Mouse (Mus musculus) hindbrain, embryonic 11.5 days (tissue): Measurements from ENCODE around the gene Morn1. TPM values are rescaled to one million over a fixed set of nuclear protein-coding genes. Genes with fewer than 3 reads are reported as not detected.
A peak's percentile ranks its signal among the peaks of the same experiment; 100 is the strongest.
"Not testable (repeated sequence)": the region's sequence is repeated elsewhere in the genome, so short reads cannot be mapped to it uniquely, and the experiment has no call there.

Experiments used
- ATAC-seq: fragments of 200-750 bp; cut with Nextera tagmentation; 2 replicates; pipeline ENCODE4 v1.8.0; 2017; ENCODE audit warnings: mild to moderate bottlenecking, moderate TSS enrichment, moderate library complexity; ENCODE audit not compliant: low FRiP score
- DNase-seq: peaks from one replicate; pipeline ENCODE4 v3.0.0-alpha.2; 2015; ENCODE audit warnings: low spot score
- H3K27ac ChIP-seq: fragments of 300-500 bp; sonication (generic); 2 replicates; pipeline ENCODE4 v1.5.1; 2014; ENCODE audit warnings: mild to moderate bottlenecking, low read depth, low read length
- H3K27me3 ChIP-seq: fragments of 300-500 bp; sonication (generic); 2 replicates; pipeline ENCODE4 v1.6.1; 2014; ENCODE audit warnings: mild to moderate bottlenecking, low read length, moderate library complexity, mixed read lengths; ENCODE audit not compliant: control insufficient read depth, insufficient read depth
- H3K36me3 ChIP-seq: fragments of 300-500 bp; sonication (generic); 2 replicates; pipeline ENCODE4 v1.6.1; 2014; ENCODE audit warnings: mild to moderate bottlenecking, low read length, moderate library complexity, mixed read lengths; ENCODE audit not compliant: control insufficient read depth, insufficient read depth
- H3K4me1 ChIP-seq: fragments of 300-500 bp; sonication (generic); replicated peaks from 2 replicates; pipeline ENCODE4 v1.6.1; 2014; ENCODE audit warnings: low read length, mixed read lengths; ENCODE audit not compliant: control insufficient read depth, insufficient read depth
- H3K4me2 ChIP-seq: fragments of 300-500 bp; sonication (generic); replicated peaks from 2 replicates; pipeline ENCODE4 v1.6.1; 2014; ENCODE audit warnings: mild to moderate bottlenecking, low read depth, low read length
- H3K4me3 ChIP-seq: fragments of 300-500 bp; sonication (generic); 2 replicates; pipeline ENCODE4 v1.5.1; 2014; ENCODE audit warnings: low read depth, low read length
- H3K9ac ChIP-seq: fragments of 300-500 bp; sonication (generic); 2 replicates; pipeline ENCODE4 v1.6.1; 2014; ENCODE audit warnings: low read depth, low read length
- H3K9me3 ChIP-seq: fragments of 300-500 bp; sonication (generic); 2 replicates; pipeline ENCODE4 v1.6.1; 2016; ENCODE audit warnings: low read length; ENCODE audit not compliant: control insufficient read depth
- WGBS: fragments of 180-500 bp; shearing (Covaris S2); extraction: QIAGEN DNeasy Blood & Tissue Kit; methylation state at CpG from one replicate; pipeline ENCODE4 v1.1.7; 2014; 5-methylcytosine and 5-hydroxymethylcytosine counted together
- polyA plus RNA-seq: library from polyadenylated mRNA; unstranded; fragments of >200 nt; fragmentation: Nextera tagmentation; extraction: Ambion mirVana; gene quantifications from 2 replicates; pipeline ENCODE4 v1.2.1, GENCODE M21; 2014

Morn1 gene
- polyA plus RNA-seq, 1 experiment from 2014 or later: 3.3 TPM

DNA sequence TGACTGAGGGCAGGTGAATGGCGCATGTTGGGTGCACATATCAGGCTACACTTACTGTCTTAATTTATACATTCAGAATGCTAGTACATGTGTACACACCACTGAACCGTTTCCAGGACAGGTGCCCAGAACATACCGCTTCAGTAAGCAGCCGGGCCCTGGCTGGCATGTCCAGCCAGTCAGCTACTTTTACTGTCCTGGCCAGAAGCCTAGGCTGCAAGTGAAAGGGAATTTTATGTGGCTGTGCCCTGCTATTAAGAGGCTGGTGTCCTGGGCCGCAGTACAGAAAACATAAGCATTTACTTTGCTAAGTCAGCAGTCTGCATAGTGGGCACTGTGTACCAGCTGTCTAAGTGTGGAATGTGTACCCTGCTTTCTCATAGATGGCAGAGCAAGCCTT lies 15.5 kb upstream of the Morn1 start:
- 97% methylated on average over 5 of the region's 5 CpGs for WGBS

DNA sequence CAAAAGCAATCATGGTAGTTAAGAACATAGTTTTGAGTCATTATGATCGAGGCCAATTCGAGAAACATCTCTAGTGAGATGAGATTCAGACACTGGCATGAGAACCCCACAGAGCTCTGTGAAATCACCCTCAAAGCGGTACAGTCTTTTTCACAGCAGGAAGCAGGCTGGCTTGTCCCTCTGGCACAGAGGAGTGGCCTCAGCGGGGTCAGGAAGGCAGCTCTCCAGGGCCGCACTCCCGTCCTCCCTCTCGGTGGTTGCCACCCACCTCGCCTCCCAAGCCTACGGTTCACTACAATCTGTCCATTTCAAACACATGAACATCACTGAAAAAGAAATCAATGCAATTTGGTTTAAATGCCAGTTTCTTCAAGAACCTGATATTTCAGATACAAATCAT lies 12.0 kb upstream of the Morn1 start:
- H3K4me3 ChIP-seq: no peak overlapping the region
- H3K27me3 ChIP-seq: no peaks in the 10 kb centered on the region
- no peak overlapping the region for H3K4me2 ChIP-seq
- no peak overlapping the region for H3K9ac ChIP-seq
- H3K4me1 ChIP-seq: no peaks in the 10 kb centered on the region
- no peak overlapping the region for H3K27ac ChIP-seq
- H3K36me3 ChIP-seq: peaks cover 27% of the 10 kb centered on the region
- DNase-seq (no peak), ATAC-seq (no peak)
- no peaks in the 10 kb centered on the region for H3K9me3 ChIP-seq
- WGBS: 85% methylated on average over 9 of the region's 9 CpGs

More for the DNA sequence above, 15.5 kb upstream of the Morn1 start:
- H3K4me3 ChIP-seq: no peak overlapping the region
- no peak for DNase-seq
- no peak overlapping the region for H3K4me2 ChIP-seq
- no peak overlapping the region for H3K27ac ChIP-seq
- H3K9ac ChIP-seq: no peak overlapping the region
- no peaks in the 10 kb centered on the region for H3K27me3 ChIP-seq
- H3K4me1 ChIP-seq: no peaks in the 10 kb centered on the region; the same call in 1 of the 2 replicates
- H3K36me3 ChIP-seq: peaks cover 18% of the 10 kb centered on the region
- ATAC-seq: no peak
- H3K9me3 ChIP-seq: no peaks in the 10 kb centered on the region

DNA sequence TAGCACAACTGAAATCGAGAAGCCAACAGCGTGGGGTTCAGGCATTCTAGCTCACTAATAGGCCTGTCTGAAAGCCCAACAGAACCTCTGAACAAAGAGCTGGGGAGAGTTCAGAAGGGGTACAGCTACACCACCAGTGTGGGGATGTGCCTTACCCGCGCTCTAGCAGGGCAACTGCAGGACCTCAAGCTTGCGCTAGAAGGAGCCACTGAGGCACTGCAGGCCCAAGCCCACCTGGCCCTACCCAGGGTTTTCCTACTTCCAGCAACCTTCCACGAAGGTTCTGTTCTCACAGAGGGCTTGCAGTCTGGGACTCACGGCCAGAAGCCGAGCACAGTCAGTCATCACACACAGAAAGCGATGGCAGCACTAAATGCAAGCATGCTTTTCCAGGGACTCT lies 11.2 kb upstream of the Morn1 start:
- 88% methylated on average over 9 of the region's 9 CpGs for WGBS
- Histone ChIP-seq H3K4me1 (no peaks in the 10 kb centered on the region), H3K27me3 (no peaks in the 10 kb centered on the region), H3K9me3 (no peaks in the 10 kb centered on the region), H3K27ac (no peak overlapping the region), H3K9ac (no peak overlapping the region), H3K4me2 (no peak overlapping the region), H3K36me3 (peaks cover 27% of the 10 kb centered on the region), H3K4me3 (no peak overlapping the region)
- no peak for DNase-seq
- no peak for ATAC-seq

DNA sequence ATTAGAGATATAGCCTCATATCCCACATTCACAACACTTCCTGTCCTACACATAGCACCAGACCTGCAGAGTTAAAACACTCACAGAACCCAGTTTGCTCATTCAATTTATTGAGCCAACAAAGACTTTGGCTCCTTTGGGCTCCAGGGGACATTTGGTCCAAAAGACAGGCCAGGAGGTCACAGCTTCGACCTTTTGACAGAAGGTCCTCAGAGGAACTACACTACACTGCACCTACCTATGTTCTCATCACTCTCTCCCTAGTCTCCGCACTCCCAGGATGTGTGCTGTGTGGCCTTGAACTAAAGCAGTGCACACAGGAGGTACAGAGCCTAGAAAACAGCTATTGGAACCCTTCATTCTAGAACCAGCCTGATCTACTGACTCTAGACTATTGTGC lies 10.6 kb upstream of the Morn1 start:
- no peak overlapping the region for H3K27ac ChIP-seq
- H3K4me3 ChIP-seq: no peak overlapping the region
- H3K4me1 ChIP-seq: no peaks in the 10 kb centered on the region
- H3K36me3 ChIP-seq: peaks cover 26% of the 10 kb centered on the region
- H3K27me3 ChIP-seq: no peaks in the 10 kb centered on the region
- H3K9me3 ChIP-seq: no peaks in the 10 kb centered on the region
- no peak overlapping the region for H3K4me2 ChIP-seq
- H3K9ac ChIP-seq: no peak overlapping the region
- no peak for ATAC-seq
- no peak for DNase-seq
- 100% methylated on average over 2 of the region's 2 CpGs for WGBS

DNA sequence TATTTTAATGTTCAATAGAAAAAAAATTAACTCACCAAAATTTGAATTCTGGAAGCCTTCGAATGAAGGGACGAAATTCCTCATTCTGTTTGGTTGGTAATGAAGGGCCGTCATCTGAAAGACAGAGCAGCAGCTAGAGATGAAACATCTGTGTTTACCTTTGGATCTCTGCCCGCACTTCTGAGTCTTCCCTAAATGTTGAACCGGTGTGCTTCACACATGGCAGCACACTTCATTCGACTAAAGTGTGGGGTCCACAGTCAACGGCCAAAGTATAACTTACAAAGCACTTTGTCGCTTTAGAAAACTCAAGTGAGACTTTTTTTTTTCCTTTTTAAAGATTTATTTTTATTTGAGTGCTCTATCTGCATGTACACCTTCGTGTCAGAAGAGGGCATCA lies 9.7 kb upstream of the Morn1 start:
- ATAC-seq (no peak), DNase-seq (no peak)
- H3K27ac ChIP-seq: no peak overlapping the region
- 93% methylated on average over 9 of the region's 9 CpGs for WGBS
- no peak overlapping the region for H3K9ac ChIP-seq
- no peaks in the 10 kb centered on the region for H3K27me3 ChIP-seq
- peaks cover 25% of the 10 kb centered on the region for H3K36me3 ChIP-seq
- H3K4me2 ChIP-seq: no peak overlapping the region
- H3K9me3 ChIP-seq: no peaks in the 10 kb centered on the region
- H3K4me3 ChIP-seq: no peak overlapping the region
- no peaks in the 10 kb centered on the region for H3K4me1 ChIP-seq

DNA sequence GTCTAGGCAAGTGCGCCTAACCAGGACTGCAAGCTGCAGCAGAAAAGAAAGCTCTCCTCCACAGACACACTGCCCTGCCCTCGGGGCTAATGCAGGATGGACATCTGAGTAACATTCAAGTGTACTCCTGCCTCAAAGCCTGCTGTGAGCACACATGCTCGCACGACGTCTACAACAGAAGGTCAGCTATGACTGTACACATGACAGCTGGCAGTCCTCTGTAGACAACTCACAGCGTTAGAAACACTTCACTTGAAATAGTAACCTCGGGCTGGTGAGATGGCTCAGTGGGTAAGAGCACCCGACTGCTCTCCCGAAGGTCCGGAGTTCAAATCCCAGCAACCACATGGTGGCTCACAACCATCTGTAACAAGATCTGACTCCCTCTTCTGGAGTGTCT lies 7.6 kb upstream of the Morn1 start:
- not testable (repeated sequence) for DNase-seq, H3K9ac ChIP-seq, H3K9me3 ChIP-seq, H3K4me3 ChIP-seq, H3K4me1 ChIP-seq, H3K27me3 ChIP-seq, H3K4me2 ChIP-seq, H3K27ac ChIP-seq, ATAC-seq
- H3K36me3 ChIP-seq: peaks cover 24% of the 10 kb centered on the region
- WGBS: 90% methylated on average over 10 of the region's 10 CpGs

DNA sequence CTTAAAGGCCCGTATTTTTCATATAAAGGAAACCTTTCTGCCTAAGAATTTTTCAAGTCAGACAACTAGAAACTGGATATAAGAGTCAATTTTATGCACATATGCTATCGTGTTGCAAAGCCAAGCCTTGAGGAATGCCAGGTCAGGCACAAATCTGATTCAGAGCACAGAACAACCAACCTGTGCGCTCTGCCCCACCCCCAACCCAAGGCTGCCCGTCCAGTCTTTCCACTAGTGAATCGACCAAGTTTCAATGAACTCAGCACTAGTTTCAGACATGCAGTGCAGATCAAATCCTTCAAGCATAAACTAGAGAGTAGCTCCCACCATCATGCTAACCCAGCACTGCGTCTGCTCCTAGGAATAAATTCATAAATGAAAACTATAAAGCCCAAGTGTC lies 6.7 kb upstream of the Morn1 start:
- Histone ChIP-seq H3K9ac (no peak overlapping the region), H3K9me3 (no peaks in the 10 kb centered on the region), H3K36me3 (peaks cover 23% of the 10 kb centered on the region), H3K27me3 (no peaks in the 10 kb centered on the region), H3K27ac (no peak overlapping the region), H3K4me1 (no peaks in the 10 kb centered on the region), H3K4me3 (no peak overlapping the region), H3K4me2 (no peak overlapping the region)
- ATAC-seq: no peak
- DNase-seq: no peak
- 92% methylated on average over 6 of the region's 6 CpGs for WGBS

DNA sequence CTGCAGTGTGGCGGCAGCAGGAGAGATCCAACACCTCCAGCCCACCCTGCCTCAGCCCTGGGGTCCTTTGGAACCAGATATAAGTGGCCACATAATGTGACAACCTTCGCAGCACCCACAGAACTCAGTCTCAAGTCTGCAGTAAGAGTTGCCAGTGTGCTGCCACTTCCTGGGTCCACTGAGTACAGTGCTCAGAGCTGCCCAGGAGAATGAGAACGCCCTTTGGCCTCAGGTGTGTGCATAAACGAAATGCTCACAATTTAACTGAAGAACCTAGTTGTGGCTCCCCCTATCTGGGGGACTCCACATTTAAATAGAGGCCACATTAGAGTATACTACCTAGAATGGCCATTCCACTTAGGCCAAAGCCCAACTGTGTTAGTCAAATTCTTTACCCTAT lies 2.8 kb upstream of the Morn1 start:
- 0 out of 2 replicates have a peak overlapping the region, but pooled peaks have one; percentile 15 for H3K9ac ChIP-seq
- H3K27me3 ChIP-seq: no peaks in the 10 kb centered on the region
- DNase-seq: no peak

DNA sequence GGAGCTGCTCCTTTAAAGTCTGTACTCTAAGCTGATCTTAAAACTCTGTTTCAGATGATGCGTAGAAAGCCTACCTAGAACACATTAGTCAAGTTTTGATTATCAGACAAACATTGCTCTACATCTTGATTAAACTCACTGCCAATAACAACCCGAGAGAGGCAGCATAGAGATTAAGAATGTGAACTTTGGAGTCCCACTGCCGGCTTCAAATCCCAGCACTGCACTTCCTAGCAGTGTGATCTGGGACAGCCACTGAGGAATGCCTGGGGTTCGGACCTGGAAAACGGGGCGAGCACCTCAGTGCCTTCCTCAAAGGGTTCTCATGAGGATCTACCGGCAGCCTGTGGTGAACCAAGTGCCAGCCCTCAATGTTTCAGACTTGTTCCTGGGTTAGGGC lies 2.0 kb upstream of the Morn1 start:
- ATAC-seq (no peak), DNase-seq (no peak)
- 91% methylated on average over 7 of the region's 7 CpGs for WGBS
- Histone ChIP-seq H3K27ac (no peak overlapping the region), H3K4me1 (peaks cover 5% of the 10 kb centered on the region), H3K27me3 (no peaks in the 10 kb centered on the region), H3K36me3 (peaks cover 10% of the 10 kb centered on the region), H3K9me3 (no peaks in the 10 kb centered on the region), H3K9ac (no peak overlapping the region), H3K4me3 (no peak overlapping the region), H3K4me2 (no peak overlapping the region)

More for the DNA sequence above, 2.8 kb upstream of the Morn1 start:
- Histone ChIP-seq H3K9me3 (no peaks in the 10 kb centered on the region), H3K4me3 (no peak overlapping the region), H3K27ac (no peak overlapping the region), H3K4me2 (no peak overlapping the region), H3K36me3 (peaks cover 13% of the 10 kb centered on the region), H3K4me1 (peaks cover 5% of the 10 kb centered on the region)
- ATAC-seq: no peak
- 86% methylated on average over 4 of the region's 4 CpGs for WGBS
